Mouse (Mus musculus): ENCODE measurements around the gene Plagl2.

DNA sequence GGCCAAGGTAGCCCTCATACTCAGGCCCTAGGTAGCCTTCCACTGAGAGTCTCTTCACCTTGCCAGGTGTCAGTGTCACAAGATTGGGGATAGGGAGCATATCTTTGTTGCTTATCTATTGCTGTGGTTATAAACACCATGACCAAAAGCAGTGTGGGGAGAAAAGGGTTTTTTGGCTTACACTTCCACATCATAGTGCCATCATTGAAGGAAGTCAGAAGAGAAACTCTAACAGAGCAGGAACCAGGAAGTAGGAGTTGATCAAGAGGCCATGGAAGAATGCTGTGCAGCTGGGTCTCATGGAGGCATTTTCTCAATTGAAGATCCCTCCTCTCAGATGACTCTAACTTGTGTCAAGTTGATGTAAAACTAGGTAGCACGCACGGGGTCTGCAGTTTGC, 33.1 kb downstream of the Plagl2 start:
- TF ChIP-seq EP300 (optimal IDR thresholded peaks at IDR 0.05) (no peak), CTCF (IDR thresholded peaks at IDR 0.05; ENCODE audit: low read depth) (no peak)
